Mouse (Mus musculus) heart, embryonic 10.5 days (tissue): ENCODE measurements at regions not wholly inside any gene's neighbourhood (a gene's known extent, or its start where the extent isn't known, plus 50 kb on each side); places are given as distances from the start of the nearest gene placed in this dataset.

Source experiments
- DNase-seq: peaks from one replicate; pipeline ENCODE4 v3.0.0-alpha.2; 2017; ENCODE audit warnings: low spot score
- H3K27ac ChIP-seq: fragments of 300-500 bp; sonication (generic); 2 replicates; pipeline ENCODE4 v1.5.1; 2016; ENCODE audit warnings: mild to moderate bottlenecking
- H3K27me3 ChIP-seq: fragments of 300-500 bp; sonication (generic); 2 replicates; pipeline ENCODE4 v1.6.1; 2016; ENCODE audit warnings: mild to moderate bottlenecking; ENCODE audit not compliant: poor library complexity, insufficient read depth, severe bottlenecking
- H3K36me3 ChIP-seq: fragments of 300-500 bp; sonication (generic); 2 replicates; pipeline ENCODE4 v1.6.1; 2016; ENCODE audit warnings: mild to moderate bottlenecking, moderate library complexity
- H3K4me1 ChIP-seq: fragments of 300-500 bp; sonication (generic); 2 replicates; pipeline ENCODE4 v1.6.1; 2016; ENCODE audit warnings: mild to moderate bottlenecking
- H3K4me3 ChIP-seq: fragments of 300-500 bp; sonication (generic); 2 replicates; pipeline ENCODE4 v1.5.1; 2016; ENCODE audit warnings: mild to moderate bottlenecking, moderate library complexity
- H3K9me3 ChIP-seq: fragments of 300-500 bp; sonication (generic); 2 replicates; pipeline ENCODE4 v1.6.1; 2016; ENCODE audit warnings: mild to moderate bottlenecking, moderate library complexity
- WGBS: fragments of 180-500 bp; shearing (Covaris S2); methylation state at CpG from one replicate; pipeline ENCODE4 v1.1.7; 2016; 5-methylcytosine and 5-hydroxymethylcytosine counted together

- WGBS = 36% methylated on average over 12 of the region's 12 CpGs
- Histone ChIP-seq H3K27me3 (peaks cover 14% of the 10 kb centered on the region; the same call in 1 of the 2 replicates), H3K4me3 (0 out of 2 replicates have a peak overlapping the region, but pooled peaks have one; percentile 5), H3K36me3 (no peaks in the 10 kb centered on the region), H3K27ac (peak overlapping the region; percentile 81), H3K4me1 (peaks cover 45% of the 10 kb centered on the region), H3K9me3 (no peaks in the 10 kb centered on the region)
- peak; percentile 84 for DNase-seq
Measured at GRCm38 (mm10) chr13:58495390-58496073, 92.4 kb upstream of the Hnrnpk start.

- Histone ChIP-seq H3K9me3 (no peaks in the 10 kb centered on the region), H3K27me3 (peaks cover 8% of the 10 kb centered on the region; the same call in 1 of the 2 replicates), H3K27ac (peak overlapping the region; percentile 81; the same call in 1 of the 2 replicates), H3K36me3 (no peaks in the 10 kb centered on the region), H3K4me1 (peaks cover 45% of the 10 kb centered on the region), H3K4me3 (no peak overlapping the region)
- 35% methylated on average over 5 of the region's 5 CpGs for WGBS
- DNase-seq = no peak
Measured at GRCm38 (mm10) chr13:58494726-58495125, 91.6 kb upstream of the Hnrnpk start.

- H3K27ac ChIP-seq = no peak overlapping the region
- H3K36me3 ChIP-seq = no peaks in the 10 kb centered on the region
- DNase-seq = no peak
- H3K9me3 ChIP-seq = no peaks in the 10 kb centered on the region
- 49% methylated on average over 8 of the region's 8 CpGs for WGBS
- H3K4me3 ChIP-seq = no peak overlapping the region
- no peaks in the 10 kb centered on the region for H3K27me3 ChIP-seq
- peaks cover 20% of the 10 kb centered on the region for H3K4me1 ChIP-seq
Measured at GRCm38 (mm10) chr13:58490829-58491228, 87.7 kb upstream of the Hnrnpk start.

GRCm38 (mm10) chr13:58485011-58485410 lies 81.9 kb upstream of the Hnrnpk start:
- no peaks in the 10 kb centered on the region for H3K36me3 ChIP-seq
- no peak overlapping the region for H3K4me3 ChIP-seq
- H3K4me1 ChIP-seq = peaks cover 24% of the 10 kb centered on the region; the same call in 1 of the 2 replicates
- H3K27ac ChIP-seq = no peak overlapping the region
- H3K9me3 ChIP-seq = no peaks in the 10 kb centered on the region
- no peak for DNase-seq
- no peaks in the 10 kb centered on the region for H3K27me3 ChIP-seq
- 84% methylated on average over 10 of the region's 10 CpGs for WGBS

- Histone ChIP-seq H3K4me3 (no peak overlapping the region), H3K36me3 (no peaks in the 10 kb centered on the region), H3K4me1 (peaks cover 24% of the 10 kb centered on the region; the same call in 1 of the 2 replicates), H3K9me3 (no peaks in the 10 kb centered on the region), H3K27me3 (no peaks in the 10 kb centered on the region), H3K27ac (no peak overlapping the region)
- 67% methylated on average over 9 of the region's 9 CpGs for WGBS
- no peak for DNase-seq
Measured at GRCm38 (mm10) chr13:58482701-58483100, 79.6 kb upstream of the Hnrnpk start.

GRCm38 (mm10) chr13:58480928-58481598 lies 77.9 kb upstream of the Hnrnpk start:
- Histone ChIP-seq H3K27ac (no peak overlapping the region), H3K4me1 (peaks cover 24% of the 10 kb centered on the region; the same call in 1 of the 2 replicates), H3K36me3 (no peaks in the 10 kb centered on the region), H3K4me3 (no peak overlapping the region), H3K9me3 (no peaks in the 10 kb centered on the region), H3K27me3 (no peaks in the 10 kb centered on the region)
- WGBS = 57% methylated on average over 10 of the region's 10 CpGs
- DNase-seq = no peak

- H3K9me3 ChIP-seq = no peaks in the 10 kb centered on the region
- no peak overlapping the region for H3K27ac ChIP-seq
- DNase-seq = no peak
- H3K4me1 ChIP-seq = peaks cover 24% of the 10 kb centered on the region; the same call in 1 of the 2 replicates
- no peak overlapping the region for H3K4me3 ChIP-seq
- H3K27me3 ChIP-seq = no peaks in the 10 kb centered on the region
- 88% methylated on average over 8 of the region's 8 CpGs for WGBS
- no peaks in the 10 kb centered on the region for H3K36me3 ChIP-seq
Measured at GRCm38 (mm10) chr13:58480388-58480927, 77.3 kb upstream of the Hnrnpk start.

GRCm38 (mm10) chr13:58478438-58478837 lies 75.3 kb upstream of the Hnrnpk start:
- H3K27me3 ChIP-seq = no peaks in the 10 kb centered on the region
- DNase-seq = no peak
- H3K9me3 ChIP-seq = no peaks in the 10 kb centered on the region
- no peak overlapping the region for H3K4me3 ChIP-seq
- H3K27ac ChIP-seq = no peak overlapping the region
- WGBS = 77% methylated on average over 5 of the region's 5 CpGs
- H3K4me1 ChIP-seq = peaks cover 24% of the 10 kb centered on the region; the same call in 1 of the 2 replicates
- H3K36me3 ChIP-seq = no peaks in the 10 kb centered on the region

GRCm38 (mm10) chr13:58477253-58477652 lies 74.1 kb upstream of the Hnrnpk start:
- WGBS = 81% methylated on average over 6 of the region's 6 CpGs
- Histone ChIP-seq H3K36me3 (no peaks in the 10 kb centered on the region), H3K27me3 (peaks cover 9% of the 10 kb centered on the region; the same call in 1 of the 2 replicates), H3K9me3 (no peaks in the 10 kb centered on the region), H3K27ac (no peak overlapping the region), H3K4me1 (peaks cover 19% of the 10 kb centered on the region; the same call in 1 of the 2 replicates), H3K4me3 (no peak overlapping the region)
- DNase-seq = no peak

- Histone ChIP-seq H3K36me3 (no peaks in the 10 kb centered on the region), H3K27ac (peak overlapping the region; percentile 8; the same call in 1 of the 2 replicates), H3K4me3 (no peak overlapping the region), H3K27me3 (peaks cover 16% of the 10 kb centered on the region), H3K9me3 (no peaks in the 10 kb centered on the region), H3K4me1 (peaks cover 10% of the 10 kb centered on the region; the same call in 1 of the 2 replicates)
- 41% methylated on average over 9 of the region's 9 CpGs for WGBS
- no peak for DNase-seq
Measured at GRCm38 (mm10) chr13:58476033-58476830, 73.1 kb upstream of the Hnrnpk start.

GRCm38 (mm10) chr13:58475495-58475894 lies 72.4 kb upstream of the Hnrnpk start:
- H3K9me3 ChIP-seq = no peaks in the 10 kb centered on the region
- H3K27me3 ChIP-seq = peaks cover 19% of the 10 kb centered on the region
- H3K4me3 ChIP-seq = no peak overlapping the region
- peak; percentile 84 for DNase-seq
- WGBS = 38% methylated on average over 6 of the region's 6 CpGs
- H3K36me3 ChIP-seq = no peaks in the 10 kb centered on the region
- H3K4me1 ChIP-seq = peaks cover 8% of the 10 kb centered on the region; the same call in 1 of the 2 replicates
- H3K27ac ChIP-seq = no peak overlapping the region

GRCm38 (mm10) chr13:58472455-58472854 lies 69.3 kb upstream of the Hnrnpk start:
- H3K4me1 ChIP-seq = peaks cover 13% of the 10 kb centered on the region
- no peak overlapping the region for H3K27ac ChIP-seq
- peaks cover 19% of the 10 kb centered on the region for H3K27me3 ChIP-seq
- DNase-seq = no peak
- no peak overlapping the region for H3K4me3 ChIP-seq
- H3K36me3 ChIP-seq = no peaks in the 10 kb centered on the region
- H3K9me3 ChIP-seq = no peaks in the 10 kb centered on the region
- 73% methylated on average over 14 of the region's 14 CpGs for WGBS
